Mouse (Mus musculus) adrenal gland, adult (tissue): ENCODE measurements at regions not wholly inside any gene's neighbourhood (a gene's known extent, or its start where the extent isn't known, plus 50 kb on each side); places are given as distances from the start of the nearest gene placed in this dataset.

ENCODE experiments used
- DNase-seq, 2 experiments: peaks; one replicate each; pipeline ENCODE4 v3.0.0; 2022 to 2023; ENCODE audit warnings: low spot score in 1 of 2; ENCODE audit not compliant: inconsistent age in 2 of 2

- DNase-seq = no peak
Observed at GRCm38 (mm10) chr10:54601993-54602392, 525.6 kb upstream of the Man1a start.

GRCm38 (mm10) chr10:54595072-54595471, 518.7 kb upstream of the Man1a start:
- no peak for DNase-seq

DNA sequence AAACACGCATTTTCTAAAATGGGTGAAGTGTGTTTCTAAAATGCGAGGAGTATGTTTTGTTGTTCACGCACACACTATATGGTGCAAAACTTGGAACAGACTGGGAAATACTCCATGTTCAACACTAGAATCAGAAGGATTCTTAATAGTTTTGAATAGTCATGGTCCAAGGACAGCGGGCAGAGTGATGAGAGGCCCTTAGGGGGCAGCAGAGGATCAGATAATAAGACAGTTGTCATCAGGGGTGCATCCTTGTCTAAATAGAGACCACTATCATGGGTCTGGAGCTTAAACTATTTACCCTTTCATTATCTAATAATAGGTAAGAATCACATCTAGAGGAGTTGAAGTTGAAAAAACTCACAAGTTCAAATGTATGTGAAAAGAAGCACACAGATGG, 482.2 kb upstream of the Man1a start:
- DNase-seq = peak in 1 of 2 experiments; percentile 71

- DNase-seq = no peak
Observed at GRCm38 (mm10) chr10:54551734-54552397, 475.5 kb upstream of the Man1a start.

DNA sequence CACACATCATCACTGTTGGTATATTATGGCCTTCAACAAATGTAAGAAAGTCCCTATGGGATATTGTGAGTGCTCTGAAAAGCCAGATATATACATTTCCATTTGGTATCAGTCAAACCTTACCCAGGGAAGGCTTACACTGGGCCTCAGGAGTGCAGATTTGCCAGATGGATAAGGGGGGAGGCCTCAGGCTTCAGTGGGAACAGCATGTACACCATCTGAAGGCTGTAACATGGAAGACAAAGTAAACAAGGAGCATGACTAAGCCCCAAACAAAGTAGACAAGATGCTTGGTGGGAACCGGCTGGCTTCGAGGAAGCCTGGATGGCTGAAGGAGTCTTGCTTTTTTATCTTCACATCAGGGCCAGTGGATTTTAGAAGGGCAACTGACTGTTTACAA, 474.3 kb upstream of the Man1a start:
- DNase-seq = no peak

DNA sequence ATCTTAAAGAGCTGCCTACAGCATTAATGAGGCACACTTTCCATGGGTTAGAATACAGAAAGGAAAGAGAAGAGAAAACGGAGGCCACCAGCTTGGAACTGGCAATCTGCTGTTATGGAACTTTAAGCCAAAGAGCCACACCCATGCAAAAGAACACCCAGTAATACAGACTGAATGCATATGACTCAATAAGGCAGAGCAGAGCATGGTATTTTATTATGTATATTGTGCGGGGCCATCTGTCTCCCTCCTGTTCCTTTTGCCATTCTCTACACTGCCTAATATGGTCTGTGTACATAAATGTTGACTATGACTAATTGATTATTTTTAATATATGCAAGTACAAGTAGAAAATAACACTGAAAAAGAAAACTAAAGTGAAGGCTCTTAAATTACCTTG, 472.6 kb upstream of the Man1a start:
- DNase-seq = no peak

GRCm38 (mm10) chr10:54548526-54548925, 472.1 kb upstream of the Man1a start:
- DNase-seq = no peak

- DNase-seq = no peak
Observed at GRCm38 (mm10) chr10:54532581-54532980, 456.2 kb upstream of the Man1a start.

DNA sequence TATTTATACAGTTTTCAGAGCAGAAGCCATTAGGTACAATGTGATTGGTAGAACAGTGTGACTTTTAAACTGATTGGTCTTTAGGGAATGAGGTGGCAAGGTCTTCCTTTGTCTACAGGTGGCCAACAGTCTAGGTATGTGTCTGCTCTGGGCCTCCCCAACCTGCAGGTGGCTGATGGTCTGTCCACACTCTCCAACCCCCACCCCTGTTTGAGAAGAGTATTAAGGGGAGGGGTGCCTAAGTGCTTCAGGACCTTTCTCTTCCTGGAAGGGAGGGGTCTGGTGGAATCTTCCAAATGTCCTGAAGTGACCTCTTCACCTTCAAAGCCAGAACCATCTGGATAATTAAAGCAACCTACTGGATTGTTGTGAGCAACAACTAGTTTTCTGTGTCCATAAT, 434.4 kb upstream of the Man1a start:
- no peak for DNase-seq

- no peak for DNase-seq
Observed at GRCm38 (mm10) chr10:54509766-54510165, 433.4 kb upstream of the Man1a start.
